Mouse (Mus musculus): ENCODE data around the gene Gm3532. TPM values are rescaled to one million over a fixed set of nuclear protein-coding genes. Genes with fewer than 3 reads are reported as not detected.
"Not testable (repeated sequence)": the region's sequence is repeated elsewhere in the genome, so short reads cannot be mapped to it uniquely, and the experiment has no call there.

Gm3532 gene
- polyA plus RNA-seq (2011; ENCODE audit: insufficient read depth, insufficient read length, low read depth, missing spikeins), result 1.4 TPM in 1 of 2 replicates, not detected in the other

- H3K4me1 ChIP-seq (ENCODE audit: control insufficient read depth, insufficient read depth, low read length); H3K27ac ChIP-seq (ENCODE audit: insufficient read depth, low read length); H3K9me3 ChIP-seq (replicated peaks; ENCODE audit: control insufficient read depth, insufficient read depth, low read length, poor library complexity, severe bottlenecking); H3K9ac ChIP-seq (ENCODE audit: low read depth, poor library complexity, severe bottlenecking); H3K4me3 ChIP-seq (ENCODE audit: low read depth, low read length); H3K36me3 ChIP-seq (ENCODE audit: control insufficient read depth, insufficient read depth, low read length, poor library complexity, severe bottlenecking); H3K27me3 ChIP-seq (ENCODE audit: control insufficient read depth, insufficient read depth, low read length, poor library complexity, severe bottlenecking): not testable (repeated sequence)
Observed at GRCm38 (mm10) chr14:5538196-5538595, at the start of gene Gm3532. Gm3532 (plus strand) TSS chr14:5538496.

- H3K4me3 ChIP-seq (ENCODE audit: low read depth, low read length); H3K27me3 ChIP-seq (ENCODE audit: control insufficient read depth, insufficient read depth, low read length, poor library complexity, severe bottlenecking); H3K36me3 ChIP-seq (ENCODE audit: control insufficient read depth, insufficient read depth, low read length, poor library complexity, severe bottlenecking); H3K9ac ChIP-seq (ENCODE audit: low read depth, poor library complexity, severe bottlenecking); H3K9me3 ChIP-seq (replicated peaks; ENCODE audit: control insufficient read depth, insufficient read depth, low read length, poor library complexity, severe bottlenecking); H3K27ac ChIP-seq (ENCODE audit: insufficient read depth, low read length); H3K4me1 ChIP-seq (ENCODE audit: control insufficient read depth, insufficient read depth, low read length): not testable (repeated sequence)
Observed at GRCm38 (mm10) chr14:5501374-5501773, 36.9 kb upstream of the Gm3532 start, which contains the start of gene Gm3488. Gm3488 (plus strand) TSS chr14:5501674.

Other genes with a start within 250 kb of the Gm3532 start
- gene Gm3542, start 203.6 kb upstream of the Gm3532 start, polyA plus RNA-seq (2011; ENCODE audit: insufficient read depth, insufficient read length, low read depth, missing spikeins), result not detected in 2 replicates
- not detected in 2 replicates for gene Gm3500, start 149.4 kb upstream of the Gm3532 start, polyA plus RNA-seq (2011; ENCODE audit: insufficient read depth, insufficient read length, low read depth, missing spikeins)
- 0.43 TPM in 1 of 2 replicates, not detected in the other for gene Gm3194, start 83.0 kb upstream of the Gm3532 start, polyA plus RNA-seq (2011; ENCODE audit: insufficient read depth, insufficient read length, low read depth, missing spikeins)
- gene Gm8246, start 60.7 kb upstream of the Gm3532 start, polyA plus RNA-seq (2011; ENCODE audit: insufficient read depth, insufficient read length, low read depth, missing spikeins), result not detected in 2 replicates
- gene Gm3187, start 54.3 kb upstream of the Gm3532 start, polyA plus RNA-seq (2011; ENCODE audit: insufficient read depth, insufficient read length, low read depth, missing spikeins), result not detected in 2 replicates
- 0.99 and 1.9 TPM in 2 replicates for gene Gm3488, start 36.8 kb upstream of the Gm3532 start, polyA plus RNA-seq (2011; ENCODE audit: insufficient read depth, insufficient read length, low read depth, missing spikeins)
- not detected in 2 replicates for gene Gm8265, start 94.5 kb downstream of the Gm3532 start, polyA plus RNA-seq (2011; ENCODE audit: insufficient read depth, insufficient read length, low read depth, missing spikeins)
- gene Gm9603, start 149.0 kb downstream of the Gm3532 start, polyA plus RNA-seq (2011; ENCODE audit: insufficient read depth, insufficient read length, low read depth, missing spikeins), result not detected in 2 replicates
- not detected in 2 replicates for gene Gm3373, start 203.1 kb downstream of the Gm3532 start, polyA plus RNA-seq (2011; ENCODE audit: insufficient read depth, insufficient read length, low read depth, missing spikeins)